Mouse (Mus musculus) erythroblast, embryonic 14.5 days (primary cell): ENCODE measurements at regions not wholly inside any gene's neighbourhood (a gene's known extent, or its start where the extent isn't known, plus 50 kb on each side); places are given as distances from the start of the nearest gene placed in this dataset.

Source experiments
- GATA1 ChIP-seq: IDR thresholded peaks from 2 replicates; pipeline ENCODE4 v1.6.1; 2012; ENCODE audit warnings: low read length, inconsistent platforms, mixed read lengths
- TAL1 ChIP-seq: IDR thresholded peaks from 3 replicates; pipeline ENCODE4 v1.6.1; 2012; ENCODE audit warnings: low read length, inconsistent platforms, mixed read lengths

DNA sequence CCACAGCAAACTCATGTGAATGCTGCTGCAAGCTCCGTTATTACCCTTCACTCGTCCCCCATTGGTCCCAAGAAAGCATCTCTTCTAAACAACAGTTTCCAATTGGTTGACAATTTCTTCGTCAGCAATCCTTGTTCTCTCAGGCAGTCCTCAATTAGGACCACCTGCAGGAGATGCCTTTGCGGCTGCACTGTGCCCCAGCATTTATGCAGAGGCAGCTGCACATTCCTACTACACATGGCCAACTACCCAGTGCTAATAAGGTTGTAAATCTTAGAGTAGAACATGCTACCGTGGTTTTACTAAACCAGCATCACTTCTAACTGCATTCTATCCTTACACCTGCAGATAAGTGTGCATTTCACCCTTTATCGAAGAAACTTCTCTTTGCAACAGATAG, 322.1 kb upstream of the Atp2b1 start:
- no peak for TF ChIP-seq GATA1
- TF ChIP-seq TAL1, result no peak
